Mouse (Mus musculus): ENCODE results near the gene Stpg3. TPM values are rescaled to one million over a fixed set of nuclear protein-coding genes. Genes with fewer than 3 reads are reported as not detected.

Gene Stpg3
- polyA plus RNA-seq, 1 experiment from 2014 or later, result not detected

GRCm38 (mm10) chr2:25177076-25177475 lies 37.4 kb downstream of the Stpg3 start:
- Histone ChIP-seq H3K27me3 (no peaks in the 10 kb centered on the region), H3K4me2 (peak overlapping the region; percentile 53), H3K9me3 (replicated peaks) (no peaks in the 10 kb centered on the region), H3K4me1 (peaks cover 67% of the 10 kb centered on the region), H3K27ac (peak overlapping the region; percentile 85), H3K9ac (peak overlapping the region; percentile 51), H3K4me3 (0 out of 2 replicates have a peak overlapping the region, but pooled peaks have one; percentile 13), H3K36me3 (ENCODE audit: poor library complexity, severe bottlenecking) (no peaks in the 10 kb centered on the region)
- 17% methylated on average over 4 of the region's 4 CpGs for WGBS
- ATAC-seq, result no peak

- Histone ChIP-seq H3K4me2 (peak overlapping the region; percentile 53), H3K9ac (peak overlapping the region; percentile 51), H3K27ac (peak overlapping the region; percentile 85), H3K9me3 (replicated peaks) (no peaks in the 10 kb centered on the region), H3K27me3 (no peaks in the 10 kb centered on the region), H3K4me3 (no peak overlapping the region), H3K4me1 (peaks cover 68% of the 10 kb centered on the region), H3K36me3 (ENCODE audit: poor library complexity, severe bottlenecking) (no peaks in the 10 kb centered on the region)
- ATAC-seq, result no peak
- 67% methylated on average over 6 of the region's 6 CpGs for WGBS
These were observed 37.9 kb downstream of the Stpg3 start for GRCm38 (mm10) chr2:25176573-25176972.

GRCm38 (mm10) chr2:25175690-25176078 lies 38.8 kb downstream of the Stpg3 start:
- Histone ChIP-seq H3K9ac (no peak overlapping the region), H3K27ac (no peak overlapping the region), H3K27me3 (no peaks in the 10 kb centered on the region), H3K36me3 (ENCODE audit: poor library complexity, severe bottlenecking) (no peaks in the 10 kb centered on the region), H3K4me1 (peaks cover 69% of the 10 kb centered on the region), H3K4me3 (no peak overlapping the region), H3K9me3 (replicated peaks) (no peaks in the 10 kb centered on the region), H3K4me2 (no peak overlapping the region)
- ATAC-seq, result no peak
- 90% methylated on average over 4 of the region's 4 CpGs for WGBS

GRCm38 (mm10) chr2:25174866-25175689 lies 39.4 kb downstream of the Stpg3 start:
- Histone ChIP-seq H3K9me3 (replicated peaks) (no peaks in the 10 kb centered on the region), H3K27ac (no peak overlapping the region), H3K9ac (no peak overlapping the region), H3K27me3 (no peaks in the 10 kb centered on the region), H3K36me3 (ENCODE audit: poor library complexity, severe bottlenecking) (no peaks in the 10 kb centered on the region), H3K4me3 (no peak overlapping the region), H3K4me1 (peaks cover 73% of the 10 kb centered on the region), H3K4me2 (no peak overlapping the region)
- no peak for ATAC-seq
- 61% methylated on average over 7 of the region's 7 CpGs for WGBS

- Histone ChIP-seq H3K36me3 (ENCODE audit: poor library complexity, severe bottlenecking) (no peaks in the 10 kb centered on the region), H3K4me1 (peaks cover 73% of the 10 kb centered on the region), H3K27me3 (no peaks in the 10 kb centered on the region), H3K4me3 (no peak overlapping the region), H3K4me2 (no peak overlapping the region), H3K9ac (no peak overlapping the region), H3K27ac (no peak overlapping the region), H3K9me3 (replicated peaks) (no peaks in the 10 kb centered on the region)
- WGBS, result 94% methylated on average over 4 of the region's 4 CpGs
- no peak for ATAC-seq
These were observed 40.6 kb downstream of the Stpg3 start for GRCm38 (mm10) chr2:25173821-25174220.

- H3K4me2 ChIP-seq, result no peak overlapping the region
- no peak overlapping the region for H3K4me3 ChIP-seq
- peaks cover 73% of the 10 kb centered on the region for H3K4me1 ChIP-seq
- H3K9ac ChIP-seq, result no peak overlapping the region
- no peaks in the 10 kb centered on the region for H3K9me3 ChIP-seq (replicated peaks)
- H3K27me3 ChIP-seq, result no peaks in the 10 kb centered on the region
- 83% methylated on average over 8 of the region's 8 CpGs for WGBS
- ATAC-seq, result no peak
- no peaks in the 10 kb centered on the region for H3K36me3 ChIP-seq (ENCODE audit: poor library complexity, severe bottlenecking)
- H3K27ac ChIP-seq, result no peak overlapping the region
These were observed 41.8 kb downstream of the Stpg3 start for GRCm38 (mm10) chr2:25172629-25173028.

GRCm38 (mm10) chr2:25171769-25172153 lies 42.7 kb downstream of the Stpg3 start:
- Histone ChIP-seq H3K4me2 (no peak overlapping the region), H3K27me3 (no peaks in the 10 kb centered on the region), H3K9ac (no peak overlapping the region), H3K36me3 (ENCODE audit: poor library complexity, severe bottlenecking) (no peaks in the 10 kb centered on the region), H3K27ac (no peak overlapping the region; the same call in 1 of the 2 replicates), H3K4me3 (no peak overlapping the region), H3K9me3 (replicated peaks) (no peaks in the 10 kb centered on the region), H3K4me1 (peaks cover 72% of the 10 kb centered on the region)
- 79% methylated on average over 1 of the region's 1 CpGs for WGBS
- ATAC-seq, result no peak

- Histone ChIP-seq H3K4me2 (no peak overlapping the region), H3K27me3 (no peaks in the 10 kb centered on the region), H3K9me3 (replicated peaks) (no peaks in the 10 kb centered on the region), H3K4me1 (peaks cover 67% of the 10 kb centered on the region), H3K4me3 (no peak overlapping the region), H3K27ac (no peak overlapping the region), H3K9ac (no peak overlapping the region), H3K36me3 (ENCODE audit: poor library complexity, severe bottlenecking) (no peaks in the 10 kb centered on the region)
- WGBS, result 86% methylated on average over 6 of the region's 6 CpGs
- ATAC-seq, result no peak
These were observed 43.2 kb downstream of the Stpg3 start for GRCm38 (mm10) chr2:25171101-25171768.

GRCm38 (mm10) chr2:25170326-25171100 lies 43.9 kb downstream of the Stpg3 start:
- H3K9me3 ChIP-seq (replicated peaks), result no peaks in the 10 kb centered on the region
- H3K4me2 ChIP-seq, result no peak overlapping the region
- ATAC-seq, result no peak; the same call in 1 of the 2 replicates
- H3K9ac ChIP-seq, result no peak overlapping the region
- H3K36me3 ChIP-seq (ENCODE audit: poor library complexity, severe bottlenecking), result no peaks in the 10 kb centered on the region
- WGBS, result 68% methylated on average over 10 of the region's 10 CpGs
- H3K27ac ChIP-seq, result peak overlapping the region; percentile 33; the same call in 1 of the 2 replicates
- H3K4me3 ChIP-seq, result no peak overlapping the region
- peaks cover 60% of the 10 kb centered on the region for H3K4me1 ChIP-seq
- H3K27me3 ChIP-seq, result no peaks in the 10 kb centered on the region

GRCm38 (mm10) chr2:25169778-25170177 lies 44.7 kb downstream of the Stpg3 start:
- H3K36me3 ChIP-seq (ENCODE audit: poor library complexity, severe bottlenecking), result no peaks in the 10 kb centered on the region
- H3K27me3 ChIP-seq, result no peaks in the 10 kb centered on the region
- no peaks in the 10 kb centered on the region for H3K9me3 ChIP-seq (replicated peaks)
- H3K9ac ChIP-seq, result no peak overlapping the region
- no peak overlapping the region for H3K4me3 ChIP-seq
- peak overlapping the region; percentile 33 for H3K27ac ChIP-seq
- H3K4me2 ChIP-seq, result no peak overlapping the region
- 11% methylated on average over 5 of the region's 5 CpGs for WGBS
- H3K4me1 ChIP-seq, result peaks cover 53% of the 10 kb centered on the region
- ATAC-seq, result no peak

- Histone ChIP-seq H3K27ac (peak overlapping the region; percentile 89), H3K36me3 (ENCODE audit: poor library complexity, severe bottlenecking) (no peaks in the 10 kb centered on the region), H3K27me3 (no peaks in the 10 kb centered on the region), H3K4me2 (peak overlapping the region; percentile 79), H3K4me1 (peaks cover 56% of the 10 kb centered on the region), H3K4me3 (peak overlapping the region; percentile 48), H3K9me3 (replicated peaks) (no peaks in the 10 kb centered on the region), H3K9ac (peak overlapping the region; percentile 71)
- 5% methylated on average over 2 of the region's 2 CpGs for WGBS
- no peak for ATAC-seq
These were observed 45.8 kb downstream of the Stpg3 start for GRCm38 (mm10) chr2:25168665-25168978.

Measured in forebrain, embryonic 13.5 days (tissue).